Mouse (Mus musculus) heart, postnatal 0 days (tissue): ENCODE results near the gene Pp2d1.

Experiments
- CTCF ChIP-seq: IDR thresholded peaks from 2 replicates; pipeline ENCODE4 v1.5.1; 2016; ENCODE audit warnings: antibody characterized with exemption, control low read depth, low read depth
- EP300 ChIP-seq: IDR thresholded peaks from 2 replicates; pipeline ENCODE4 v1.6.1; 2016; ENCODE audit warnings: antibody characterized with exemption, low read depth

GRCm38 (mm10) chr17:53554088-53554487 is 14.8 kb upstream of the Pp2d1 start:
- TF ChIP-seq CTCF (peak; percentile 29), EP300 (no peak)
